Mouse (Mus musculus) forebrain, embryonic 14.5 days (tissue): Measurements from ENCODE around the gene Gfra4. TPM values are rescaled to one million over a fixed set of nuclear protein-coding genes. Genes with fewer than 3 reads are reported as not detected.
"Not testable (repeated sequence)": the region's sequence is repeated elsewhere in the genome, so short reads cannot be mapped to it uniquely, and the experiment has no call there.

Experiments
- ATAC-seq: fragments of 200-750 bp; cut with Nextera tagmentation; 2 replicates; pipeline ENCODE4 v1.8.0; 2017; ENCODE audit warnings: mild to moderate bottlenecking, moderate library complexity
- DNase-seq: peaks from one replicate; pipeline ENCODE4 v3.0.0-alpha.2; 2015; ENCODE audit warnings: low spot score
- H3K27ac ChIP-seq: fragments of 300-500 bp; sonication (generic); 2 replicates; pipeline ENCODE4 v1.5.1; 2014; ENCODE audit warnings: low read depth, mild to moderate bottlenecking, control low read depth, low read length, moderate library complexity
- H3K27me3 ChIP-seq: fragments of 300-500 bp; sonication (generic); replicated peaks from 2 replicates; pipeline ENCODE4 v1.6.1; 2014; ENCODE audit warnings: low read length, control low read depth, mixed read lengths; ENCODE audit not compliant: control insufficient read depth, insufficient read depth
- H3K36me3 ChIP-seq: fragments of 300-500 bp; sonication (generic); 2 replicates; pipeline ENCODE4 v1.6.1; 2014; ENCODE audit warnings: low read length, control low read depth; ENCODE audit not compliant: control insufficient read depth, insufficient read depth
- H3K4me1 ChIP-seq: fragments of 300-500 bp; sonication (generic); 2 replicates; pipeline ENCODE4 v1.6.1; 2014; ENCODE audit warnings: antibody characterized with exemption, low read length, control low read depth; ENCODE audit not compliant: control insufficient read depth, insufficient read depth
- H3K4me2 ChIP-seq: fragments of 300-500 bp; sonication (generic); 2 replicates; pipeline ENCODE4 v1.6.1; 2014; ENCODE audit warnings: mild to moderate bottlenecking, control low read depth, low read length
- H3K4me3 ChIP-seq: fragments of 300-500 bp; sonication (generic); 2 replicates; pipeline ENCODE4 v1.5.1; 2014; ENCODE audit warnings: low read depth, low read length, control low read depth
- H3K9ac ChIP-seq: fragments of 300-500 bp; sonication (generic); 2 replicates; pipeline ENCODE4 v1.6.1; 2014; ENCODE audit warnings: mild to moderate bottlenecking, low read length, control low read depth, moderate library complexity
- H3K9me3 ChIP-seq: fragments of 300-500 bp; sonication (generic); replicated peaks from 2 replicates; pipeline ENCODE4 v1.6.1; 2016; ENCODE audit warnings: low read length, control low read depth, mixed read lengths; ENCODE audit not compliant: control insufficient read depth
- WGBS: fragments of 180-500 bp; shearing (Covaris S2); extraction: QIAGEN DNeasy Blood & Tissue Kit; methylation state at CpG from one replicate; pipeline ENCODE4 v1.1.7; 2014; 5-methylcytosine and 5-hydroxymethylcytosine counted together
- polyA plus RNA-seq: library from polyadenylated mRNA; unstranded; fragments of >200 nt; fragmentation: Nextera tagmentation; extraction: Ambion mirVana; gene quantifications from 2 replicates; pipeline ENCODE4 v1.2.1, GENCODE M21; 2014

Gene Gfra4
- polyA plus RNA-seq, 1 experiment from 2014 or later: 33.6 TPM

DNA sequence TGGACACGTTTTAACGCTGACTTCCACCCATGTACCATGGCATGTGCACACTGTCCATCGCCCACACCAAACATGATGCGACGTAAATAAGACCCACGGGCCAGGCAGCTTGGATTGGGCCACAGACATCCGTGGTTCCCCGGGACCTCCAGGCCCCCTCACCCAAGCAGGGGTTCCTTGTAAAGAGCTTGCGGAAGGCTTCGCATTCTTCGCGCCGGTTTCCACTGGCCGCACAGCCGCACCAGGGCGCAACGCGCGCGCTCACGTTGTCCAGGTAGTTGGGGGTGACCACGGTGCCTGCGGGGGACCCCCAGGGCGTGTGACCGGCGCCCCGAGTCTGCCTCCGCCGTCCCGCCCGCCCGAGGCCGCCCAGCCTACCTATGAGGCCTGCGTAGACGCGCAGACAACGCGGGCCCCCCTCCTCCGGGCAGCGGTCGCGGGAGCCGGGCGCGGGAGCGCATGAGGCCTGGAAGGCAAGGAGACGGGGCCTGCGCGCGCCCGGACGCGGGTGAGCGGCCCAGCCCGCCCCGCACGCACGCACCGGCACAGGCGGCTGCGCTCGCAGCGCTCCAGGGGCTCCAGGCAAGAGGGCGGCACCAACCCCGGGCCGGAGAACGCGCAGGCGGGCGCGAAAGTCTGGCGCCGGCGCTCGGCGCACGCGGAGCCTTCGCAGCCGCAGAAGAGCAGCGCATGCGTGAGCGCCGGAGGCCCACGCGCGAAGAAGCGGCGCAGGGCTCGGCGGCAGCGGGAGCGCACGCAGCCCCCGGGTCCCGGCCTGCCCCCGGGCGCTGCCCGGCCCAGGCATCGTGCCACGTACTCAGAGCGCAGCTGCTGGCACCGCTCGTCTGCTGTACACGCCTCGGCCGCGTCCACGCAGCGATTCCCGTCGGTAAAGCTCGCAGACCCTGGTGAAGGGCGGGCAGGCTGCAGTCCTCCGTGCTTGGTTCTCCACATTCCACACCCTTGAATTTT lies 1.7 kb downstream of the Gfra4 start:
- ATAC-seq: peak; percentile 89
- Histone ChIP-seq H3K9ac (peak overlapping the region; percentile 70), H3K27ac (peak overlapping the region; percentile 44; the same call in 1 of the 2 replicates), H3K9me3 (no peaks in the 10 kb centered on the region), H3K4me1 (no peaks in the 10 kb centered on the region), H3K27me3 (peaks cover 32% of the 10 kb centered on the region), H3K4me3 (peak overlapping the region; percentile 50), H3K36me3 (no peaks in the 10 kb centered on the region), H3K4me2 (peak overlapping the region; percentile 76)
- WGBS: 2% methylated on average over 112 of the region's 115 CpGs
- peak; percentile 65 for DNase-seq

DNA sequence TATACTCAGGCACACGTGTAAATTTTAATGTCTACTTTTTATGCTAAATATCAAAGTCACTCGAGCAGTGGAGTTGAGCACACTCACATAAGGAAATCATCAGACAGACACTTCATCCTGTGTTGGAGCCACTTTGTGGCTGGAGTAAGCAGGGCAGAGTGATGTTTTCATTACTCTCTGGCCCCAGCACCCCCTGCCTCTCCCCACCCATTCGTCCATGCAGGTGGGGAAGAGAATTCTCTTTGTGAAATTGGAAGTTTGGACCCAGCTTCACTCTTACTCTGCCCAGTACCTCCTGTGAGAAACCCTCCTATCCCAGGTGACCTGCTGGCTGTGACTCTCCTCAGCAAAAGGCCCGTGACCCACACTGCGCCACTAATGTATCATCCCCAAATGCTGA lies 4.2 kb downstream of the Gfra4 start:
- no peak overlapping the region for H3K9ac ChIP-seq
- 83% methylated on average over 5 of the region's 5 CpGs for WGBS
- H3K9me3 ChIP-seq: no peaks in the 10 kb centered on the region; the same call in 1 of the 2 replicates

GRCm38 (mm10) chr2:131038197-131038596 lies 4.7 kb downstream of the Gfra4 start:
- Histone ChIP-seq H3K27ac (no peak overlapping the region), H3K27me3 (peaks cover 32% of the 10 kb centered on the region), H3K9me3 (no peaks in the 10 kb centered on the region; the same call in 1 of the 2 replicates), H3K4me2 (no peak overlapping the region), H3K36me3 (no peaks in the 10 kb centered on the region), H3K9ac (no peak overlapping the region), H3K4me3 (no peak overlapping the region), H3K4me1 (no peaks in the 10 kb centered on the region)
- 92% methylated on average over 6 of the region's 6 CpGs for WGBS
- DNase-seq: no peak
- no peak for ATAC-seq

More for the DNA sequence above, 4.2 kb downstream of the Gfra4 start:
- ATAC-seq (no peak), DNase-seq (no peak)
- H3K27me3 ChIP-seq: peaks cover 32% of the 10 kb centered on the region
- H3K36me3 ChIP-seq: no peaks in the 10 kb centered on the region
- no peak overlapping the region for H3K4me2 ChIP-seq
- no peaks in the 10 kb centered on the region for H3K4me1 ChIP-seq
- no peak overlapping the region for H3K27ac ChIP-seq
- H3K4me3 ChIP-seq: no peak overlapping the region

DNA sequence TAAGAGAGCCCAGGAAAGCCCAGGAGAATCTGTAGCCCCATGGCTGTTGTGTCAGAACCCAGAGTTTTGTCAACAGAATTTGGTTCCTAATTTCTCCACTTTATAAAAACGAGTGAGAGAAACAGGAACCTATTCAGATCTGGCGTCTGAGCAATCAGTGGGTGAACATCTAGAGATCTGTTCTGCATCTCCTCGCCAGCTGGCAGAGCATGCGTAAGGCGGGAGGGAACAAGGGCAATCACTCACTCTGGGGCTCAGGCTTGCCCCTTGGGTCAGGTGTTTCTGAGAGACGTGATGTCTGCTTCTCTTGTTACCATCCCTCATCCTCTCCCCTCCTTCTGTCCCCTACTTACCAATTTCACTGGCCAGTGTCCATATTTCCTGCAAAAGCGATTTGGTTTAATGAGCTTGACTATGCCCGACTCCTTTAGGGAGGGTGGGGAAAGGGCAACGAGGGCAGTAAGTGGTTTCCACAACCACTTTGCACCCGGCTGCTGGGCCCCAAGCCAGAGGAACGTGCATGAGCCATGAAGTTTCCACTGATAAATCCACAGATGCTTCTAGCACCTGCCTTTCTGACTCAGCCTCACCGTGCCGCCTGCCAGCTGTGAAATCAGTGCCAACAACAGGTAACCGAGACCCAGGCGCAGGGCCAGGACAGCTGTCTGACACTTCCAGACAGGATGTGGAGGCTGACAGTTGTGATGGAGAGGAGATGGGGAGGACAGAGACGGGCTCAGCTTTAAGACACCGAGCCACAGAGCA lies 5.5 kb downstream of the Gfra4 start:
- DNase-seq: peak; percentile 23
- Histone ChIP-seq H3K4me2 (no peak overlapping the region), H3K27ac (no peak overlapping the region), H3K4me1 (no peaks in the 10 kb centered on the region), H3K9ac (no peak overlapping the region), H3K27me3 (peaks cover 27% of the 10 kb centered on the region), H3K36me3 (no peaks in the 10 kb centered on the region), H3K9me3 (no peaks in the 10 kb centered on the region; the same call in 1 of the 2 replicates), H3K4me3 (no peak overlapping the region)
- no peak for ATAC-seq
- WGBS: 65% methylated on average over 17 of the region's 17 CpGs

GRCm38 (mm10) chr2:131036757-131037156 lies 6.1 kb downstream of the Gfra4 start:
- Histone ChIP-seq H3K27ac (no peak overlapping the region), H3K4me1 (no peaks in the 10 kb centered on the region), H3K9ac (no peak overlapping the region), H3K4me3 (no peak overlapping the region), H3K9me3 (no peaks in the 10 kb centered on the region; the same call in 1 of the 2 replicates), H3K27me3 (peaks cover 21% of the 10 kb centered on the region), H3K4me2 (no peak overlapping the region), H3K36me3 (no peaks in the 10 kb centered on the region)
- DNase-seq (no peak), ATAC-seq (no peak)

DNA sequence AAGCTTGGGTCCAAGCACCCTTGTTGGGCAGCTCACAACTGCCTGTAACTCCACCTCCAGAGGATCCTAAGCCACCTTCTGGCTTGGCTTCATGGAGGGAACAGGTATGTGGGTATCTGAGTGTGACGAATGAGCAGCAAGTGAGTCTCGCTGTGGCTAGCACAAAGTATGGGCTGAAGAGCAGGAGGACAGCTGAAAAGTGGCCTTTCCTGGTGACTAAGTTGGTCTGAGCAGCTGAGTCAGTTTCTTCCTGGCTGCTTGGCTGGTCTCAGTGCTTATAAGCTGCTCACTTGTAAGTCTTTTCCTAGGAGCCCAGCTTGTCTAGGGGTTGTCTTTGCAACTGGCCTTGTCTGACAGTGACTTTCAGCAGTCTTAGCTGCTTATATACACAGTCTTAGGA lies 6.5 kb downstream of the Gfra4 start:
- no peaks in the 10 kb centered on the region; the same call in 1 of the 2 replicates for H3K9me3 ChIP-seq
- no peaks in the 10 kb centered on the region for H3K36me3 ChIP-seq
- ATAC-seq (no peak), DNase-seq (no peak)
- no peaks in the 10 kb centered on the region for H3K4me1 ChIP-seq
- no peak overlapping the region for H3K4me3 ChIP-seq
- no peak overlapping the region for H3K27ac ChIP-seq
- peaks cover 17% of the 10 kb centered on the region for H3K27me3 ChIP-seq
- H3K9ac ChIP-seq: no peak overlapping the region
- no peak overlapping the region for H3K4me2 ChIP-seq
- 84% methylated on average over 2 of the region's 2 CpGs for WGBS

DNA sequence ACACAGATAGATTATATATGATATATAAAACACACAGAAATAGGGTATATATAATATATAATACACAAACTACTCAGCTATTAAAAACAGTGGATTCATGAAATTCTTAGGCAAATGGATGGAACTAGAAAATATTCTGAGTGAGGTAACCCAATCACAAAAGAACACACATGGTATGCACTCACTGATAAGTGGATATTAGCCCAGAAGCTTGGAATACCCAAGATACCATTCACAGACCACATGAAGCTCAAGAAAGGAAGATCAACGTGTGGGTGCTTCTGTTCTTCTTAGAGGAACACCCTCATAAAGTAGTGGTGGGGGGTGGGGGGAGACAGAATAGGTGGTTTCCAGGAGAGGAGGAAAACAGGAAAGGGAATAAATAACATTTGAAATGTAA lies 11.5 kb downstream of the Gfra4 start:
- not testable (repeated sequence) for ATAC-seq

GRCm38 (mm10) chr2:131030998-131031397 lies 11.9 kb downstream of the Gfra4 start:
- no peaks in the 10 kb centered on the region for H3K27me3 ChIP-seq
- peaks cover 8% of the 10 kb centered on the region; the same call in 1 of the 2 replicates for H3K36me3 ChIP-seq
- 98% methylated on average over 1 of the region's 1 CpGs for WGBS
- H3K9ac ChIP-seq: no peak overlapping the region
- ATAC-seq (no peak), DNase-seq (no peak)
- H3K27ac ChIP-seq: no peak overlapping the region
- no peaks in the 10 kb centered on the region for H3K4me1 ChIP-seq
- no peak overlapping the region for H3K4me2 ChIP-seq
- no peaks in the 10 kb centered on the region; the same call in 1 of the 2 replicates for H3K9me3 ChIP-seq
- H3K4me3 ChIP-seq: no peak overlapping the region

More for the DNA sequence above, 11.5 kb downstream of the Gfra4 start:
- 63% methylated on average over 1 of the region's 1 CpGs for WGBS
- not testable (repeated sequence) for H3K9ac ChIP-seq, DNase-seq, H3K27me3 ChIP-seq, H3K36me3 ChIP-seq, H3K9me3 ChIP-seq, H3K4me1 ChIP-seq, H3K27ac ChIP-seq, H3K4me3 ChIP-seq, H3K4me2 ChIP-seq
